Mouse (Mus musculus) thymus, postnatal 0 days (tissue): Measurements from ENCODE around the gene Ushbp1. TPM values are rescaled to one million over a fixed set of nuclear protein-coding genes. Genes with fewer than 3 reads are reported as not detected.
"Not testable (repeated sequence)": the region's sequence is repeated elsewhere in the genome, so short reads cannot be mapped to it uniquely, and the experiment has no call there.

Experiments
- DNase-seq: peaks from one replicate; pipeline ENCODE4 v3.0.0-alpha.2; 2015; ENCODE audit warnings: low spot score
- polyA plus RNA-seq: library from polyadenylated mRNA; unstranded; fragments of >200 nt; fragmentation: Nextera tagmentation; extraction: Ambion mirVana; gene quantifications from 2 replicates; pipeline ENCODE4 v1.2.1, GENCODE M21; 2015

Gene Ushbp1
- polyA plus RNA-seq, result 4.7 and 5.1 TPM in 2 replicates

DNA sequence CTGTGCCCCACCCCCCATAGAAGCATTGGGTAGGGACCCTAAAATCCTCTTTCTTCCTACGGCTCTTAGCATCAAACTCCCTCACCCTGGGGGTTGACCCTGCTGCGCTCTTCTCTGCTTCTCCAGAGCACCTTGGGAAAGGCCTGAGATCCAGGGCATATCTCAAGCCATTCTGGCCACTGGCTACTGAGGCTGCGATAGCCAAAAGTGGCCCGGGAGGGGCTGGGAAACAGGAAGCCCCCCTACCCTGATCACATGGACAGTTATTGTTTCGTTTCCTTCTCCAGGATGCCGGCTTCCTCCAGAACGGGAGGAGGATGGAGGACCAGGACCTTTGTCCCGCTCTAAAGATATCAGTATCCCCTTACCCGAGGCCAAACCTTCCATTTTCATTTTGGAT lies at the start of gene Ushbp1:
Gene Ushbp1, minus strand, starts transcription at position 174 of the 400 bp plus-strand sequence.
- no peak for DNase-seq

DNA sequence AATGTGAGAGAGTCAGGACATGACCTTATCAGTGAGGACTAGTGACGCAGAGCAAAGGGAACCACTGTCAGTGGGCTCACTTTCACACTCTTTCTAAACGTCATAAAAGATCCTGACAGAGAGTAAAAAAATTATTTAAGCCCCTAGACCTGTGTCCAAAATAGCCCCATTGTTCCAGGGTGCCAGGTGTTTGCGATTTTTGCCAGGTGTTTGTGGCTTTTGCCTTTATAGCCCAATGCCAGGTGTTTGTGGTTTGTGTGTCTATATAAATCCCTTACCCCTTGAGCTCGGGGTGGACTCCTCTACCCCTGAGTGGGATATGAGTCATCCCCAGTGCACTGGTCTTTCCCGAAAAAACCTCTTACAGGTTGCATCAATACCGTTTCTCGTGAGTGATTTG lies 49.5 kb upstream of the Ushbp1 start:
- no peak for DNase-seq

DNA sequence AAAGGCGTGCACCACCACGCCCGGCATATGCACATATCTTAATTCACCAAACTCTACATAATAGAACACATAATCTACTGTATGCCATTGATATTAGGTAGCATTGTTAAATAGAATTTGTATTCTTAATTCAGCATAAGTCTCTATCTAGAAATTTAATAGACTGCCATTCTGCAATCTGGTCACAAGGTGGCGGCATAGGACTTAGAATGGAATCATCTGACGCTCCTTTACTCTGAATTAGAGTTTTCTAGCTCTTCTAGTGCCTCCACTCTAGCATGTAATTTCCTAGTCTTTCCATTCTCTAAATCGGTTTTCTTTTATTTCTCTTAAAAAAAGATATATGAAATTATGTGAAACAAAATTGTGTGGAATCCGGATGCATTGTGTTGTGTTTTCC lies 45.8 kb upstream of the Ushbp1 start:
- peak; percentile 69 for DNase-seq

DNA sequence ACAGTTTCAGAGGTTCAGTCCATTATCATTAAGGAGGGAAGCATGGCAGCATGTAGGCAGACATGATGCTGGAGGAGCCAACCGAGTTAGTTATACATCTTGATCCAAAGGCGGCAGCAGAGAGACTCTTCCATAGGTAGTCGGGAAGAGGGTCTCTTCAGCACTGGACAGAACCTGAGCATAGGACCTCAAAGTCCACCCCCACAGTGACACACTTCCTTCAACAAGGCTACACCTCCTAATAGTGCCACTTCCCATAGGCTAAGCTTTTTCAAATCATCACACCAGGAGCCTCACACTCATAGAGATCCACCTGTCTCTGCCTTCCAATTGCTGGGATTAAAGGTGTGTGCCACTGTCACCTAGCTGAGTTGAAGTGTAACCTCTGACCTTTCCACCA lies 41.4 kb upstream of the Ushbp1 start:
- DNase-seq, result no peak

DNA sequence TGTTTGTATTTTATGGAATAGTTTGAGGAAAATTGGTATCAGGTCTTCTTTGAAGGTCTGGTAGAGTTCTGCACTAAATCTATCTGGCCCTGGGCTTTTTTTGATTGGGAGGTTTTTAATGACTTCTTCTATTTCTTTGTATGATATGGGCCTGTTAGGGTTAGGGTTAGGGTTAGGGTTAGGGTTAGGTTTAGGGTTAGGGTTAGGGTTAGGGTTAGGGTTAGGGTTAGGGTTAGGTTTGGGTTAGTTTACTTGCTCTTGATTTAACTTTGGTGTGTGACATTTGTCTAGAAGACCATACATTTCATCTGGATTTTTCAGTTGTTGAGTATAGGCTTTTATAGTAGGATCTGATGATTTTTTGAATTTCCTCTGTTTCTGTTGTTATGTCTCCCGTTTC lies 37.3 kb upstream of the Ushbp1 start:
- DNase-seq, result not testable (repeated sequence)

DNA sequence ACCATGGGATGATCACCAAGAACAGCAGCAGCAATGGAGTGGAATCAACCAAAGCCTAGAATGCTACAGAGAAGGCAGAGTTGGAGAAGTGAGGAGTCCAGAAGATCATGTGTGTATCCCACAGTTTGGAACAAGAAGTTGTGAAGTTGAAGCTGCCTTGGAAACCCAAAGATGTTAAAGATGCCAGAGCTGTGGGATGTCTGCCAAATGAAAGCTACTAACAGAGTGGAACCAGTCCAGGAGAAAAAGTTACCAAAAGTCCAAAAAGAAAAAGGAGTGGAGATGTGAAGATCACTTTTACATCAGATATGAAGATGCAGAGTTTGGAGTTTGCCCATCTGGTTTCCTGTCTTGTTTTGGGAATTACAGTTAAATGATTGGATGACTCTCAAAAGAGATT lies 26.5 kb upstream of the Ushbp1 start:
- DNase-seq, result no peak

- DNase-seq, result peak; percentile 58
These were observed 16.1 kb upstream of the Ushbp1 start for GRCm38 (mm10) chr8:71411535-71412273.

GRCm38 (mm10) chr8:71408231-71408630 lies 12.6 kb upstream of the Ushbp1 start:
- DNase-seq, result no peak

GRCm38 (mm10) chr8:71407441-71407840 lies 11.8 kb upstream of the Ushbp1 start:
- DNase-seq, result no peak

GRCm38 (mm10) chr8:71406099-71407015 lies 10.8 kb upstream of the Ushbp1 start:
- DNase-seq, result peak; percentile 41

DNA sequence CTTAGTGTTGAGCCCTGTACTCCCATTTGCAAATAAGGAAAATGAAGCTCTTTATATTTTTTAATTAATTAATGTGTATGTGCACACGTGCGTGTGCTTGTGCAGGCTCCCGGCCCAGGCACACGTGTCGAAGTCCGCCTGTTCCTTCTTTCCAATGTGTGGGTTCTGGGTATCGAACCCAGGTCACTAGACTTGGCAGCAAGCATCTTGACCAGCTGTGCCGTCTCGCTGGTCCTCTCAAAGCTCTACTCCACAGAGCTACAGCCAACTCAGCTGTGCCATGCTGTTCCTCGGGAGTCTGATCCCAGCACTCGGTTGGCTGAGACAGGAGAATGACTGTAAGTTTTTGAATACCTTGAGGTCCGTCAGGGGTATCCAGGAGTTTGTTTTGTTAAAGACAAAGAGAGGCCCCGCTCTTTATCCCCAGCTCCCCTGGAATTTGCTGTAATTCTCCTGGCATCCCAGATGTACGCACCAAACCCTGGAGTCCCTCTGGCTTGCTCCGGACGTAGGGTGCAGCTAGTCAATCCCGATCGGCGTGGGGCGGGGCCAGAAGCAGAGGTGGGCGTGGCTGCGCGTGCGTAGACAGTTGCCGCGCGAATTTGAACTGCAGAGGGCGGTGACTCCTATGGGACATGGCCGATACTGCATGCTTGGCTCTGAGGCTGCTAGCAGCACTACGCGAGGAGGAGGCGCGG lies 9.9 kb upstream of the Ushbp1 start, which contains the start of gene Ankle1:
Gene Ankle1, plus strand, starts transcription at position 610 of the 698 bp plus-strand sequence.
- DNase-seq, result peak; percentile 94

DNA sequence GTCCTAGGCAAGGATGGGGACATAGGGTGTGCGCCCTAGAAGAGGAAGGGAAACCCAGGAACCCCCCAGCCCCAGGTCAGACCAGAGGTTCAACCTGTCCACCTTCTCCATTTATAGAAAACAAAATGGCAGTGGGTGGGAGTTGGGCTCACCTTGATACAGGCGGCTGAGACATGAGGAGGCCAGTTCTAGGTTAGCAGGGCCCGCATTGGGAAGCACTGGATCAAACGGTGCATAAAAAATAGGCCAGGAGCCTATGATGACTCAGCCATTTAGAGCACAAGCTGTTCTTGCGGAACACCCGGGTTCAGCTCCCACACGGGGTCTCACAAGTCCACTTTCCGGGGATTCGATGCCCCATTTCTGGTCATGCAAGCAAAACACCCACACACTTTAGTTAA lies 9.3 kb upstream of the Ushbp1 start:
- no peak for DNase-seq

- no peak for DNase-seq
These were observed 8.4 kb upstream of the Ushbp1 start for GRCm38 (mm10) chr8:71404011-71404410.

DNA sequence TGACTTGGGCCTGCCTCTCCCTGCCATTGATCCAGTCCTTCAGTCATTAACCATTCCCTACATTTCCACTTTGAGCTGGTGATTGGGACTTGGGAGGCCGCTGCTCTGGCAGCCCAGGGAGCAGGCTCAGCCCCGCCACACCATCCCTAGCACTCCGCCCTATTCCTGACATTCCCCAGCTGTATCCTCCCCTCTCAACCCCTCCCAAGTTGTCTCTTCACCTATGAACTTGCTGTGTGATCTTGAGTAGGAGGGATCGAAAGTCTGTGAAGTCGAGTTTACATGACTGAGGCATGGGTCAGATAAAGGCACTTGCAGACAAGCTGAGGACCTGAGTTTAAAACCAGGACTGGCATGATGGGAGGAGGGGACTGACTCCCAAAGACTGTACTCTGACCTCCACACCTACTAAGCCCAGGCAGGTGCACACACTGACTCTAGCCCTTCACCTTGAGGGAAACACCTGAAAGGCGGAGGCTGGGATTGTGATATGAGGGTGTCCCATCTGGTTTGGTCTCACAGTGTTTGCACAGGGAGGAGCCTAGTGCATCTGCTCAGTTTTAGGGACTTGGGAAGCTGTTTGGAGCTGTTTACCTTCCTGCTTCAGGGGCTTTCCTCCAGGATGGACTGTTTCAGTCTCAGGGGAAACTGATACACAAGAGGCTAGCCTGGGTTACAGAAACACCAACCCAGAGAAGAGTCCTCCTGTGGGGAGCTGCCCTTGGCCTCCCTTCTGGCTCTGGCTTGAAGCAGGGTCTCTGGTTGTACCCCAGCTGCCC lies 7.7 kb upstream of the Ushbp1 start:
- no peak for DNase-seq

- DNase-seq, result no peak
These were observed 6.9 kb upstream of the Ushbp1 start for GRCm38 (mm10) chr8:71402446-71402964.

DNA sequence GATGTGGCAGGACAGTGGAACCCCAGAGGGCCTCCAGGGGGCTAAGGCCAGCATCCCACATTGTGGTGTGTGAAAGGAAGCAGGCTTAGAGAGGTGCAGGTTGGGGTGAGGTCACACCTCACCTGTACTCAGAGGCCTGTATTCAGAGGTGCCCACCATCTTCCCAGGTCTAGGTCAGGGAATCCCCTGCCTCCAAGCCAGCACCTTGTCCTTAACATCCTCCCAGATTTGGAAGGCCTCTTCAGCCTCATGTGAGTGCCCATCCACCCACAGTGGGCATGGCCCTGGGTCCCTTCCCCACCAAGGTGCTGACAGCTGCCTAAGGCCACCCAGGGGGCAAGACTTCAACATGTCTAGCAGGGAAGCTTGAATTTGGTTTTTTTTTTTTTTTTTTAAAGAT lies 5.9 kb upstream of the Ushbp1 start:
- no peak for DNase-seq

GRCm38 (mm10) chr8:71400826-71401225 lies 5.2 kb upstream of the Ushbp1 start:
- DNase-seq, result no peak

GRCm38 (mm10) chr8:71397701-71398100 lies 2.1 kb upstream of the Ushbp1 start:
- no peak for DNase-seq

- peak; percentile 92 for DNase-seq
These were observed 1.2 kb upstream of the Ushbp1 start, which contains the start of gene Babam1 for GRCm38 (mm10) chr8:71396639-71397305. Gene Babam1 (plus strand): TSS chr8:71396861.

- no peak for DNase-seq
These were observed 531 bp downstream of the Ushbp1 start for GRCm38 (mm10) chr8:71395071-71395470.
